Mouse (Mus musculus): ENCODE results near the gene Gm29133. TPM values are rescaled to one million over a fixed set of nuclear protein-coding genes. Genes with fewer than 3 reads are reported as not detected.

Gm29133 gene
- not detected in 2 replicates for polyA plus RNA-seq (2012)

DNA sequence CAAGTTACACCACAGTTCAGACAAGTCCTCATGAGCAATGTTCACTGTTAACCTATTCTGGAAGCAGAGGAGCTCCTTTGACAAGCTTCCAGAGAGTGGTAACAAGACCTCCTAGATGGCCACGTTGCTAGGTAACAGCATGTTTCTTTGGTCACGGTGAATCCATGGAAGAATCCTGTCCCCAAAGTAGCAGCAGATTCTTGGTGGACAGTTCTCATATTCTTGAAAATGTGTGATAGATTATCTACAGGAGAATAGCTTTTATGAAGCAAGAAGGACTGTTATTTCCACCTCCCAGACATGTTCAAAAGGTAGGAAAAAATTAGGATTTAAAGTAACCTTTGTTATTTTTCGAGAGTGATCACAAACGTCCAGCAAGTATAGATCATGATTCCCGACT, at the start of gene Gm29133:
TSS of gene Gm29133 (plus strand) at position 301 of the 400 bp plus-strand sequence.

Other genes with a start within 250 kb of the Gm29133 start
- 2.4 and 4.1 TPM in 2 replicates for gene Pdcd10, start 191.3 kb upstream of the Gm29133 start, polyA plus RNA-seq (2012)
- 0.04 and 0.07 TPM in 2 replicates for gene Serpini1, start 190.7 kb upstream of the Gm29133 start, polyA plus RNA-seq (2012)
- gene Golim4, start 208.8 kb downstream of the Gm29133 start, polyA plus RNA-seq (2012) = 29.5 and 31.3 TPM in 2 replicates